Mouse (Mus musculus): ENCODE data around the gene Hist1h4h.

DNA sequence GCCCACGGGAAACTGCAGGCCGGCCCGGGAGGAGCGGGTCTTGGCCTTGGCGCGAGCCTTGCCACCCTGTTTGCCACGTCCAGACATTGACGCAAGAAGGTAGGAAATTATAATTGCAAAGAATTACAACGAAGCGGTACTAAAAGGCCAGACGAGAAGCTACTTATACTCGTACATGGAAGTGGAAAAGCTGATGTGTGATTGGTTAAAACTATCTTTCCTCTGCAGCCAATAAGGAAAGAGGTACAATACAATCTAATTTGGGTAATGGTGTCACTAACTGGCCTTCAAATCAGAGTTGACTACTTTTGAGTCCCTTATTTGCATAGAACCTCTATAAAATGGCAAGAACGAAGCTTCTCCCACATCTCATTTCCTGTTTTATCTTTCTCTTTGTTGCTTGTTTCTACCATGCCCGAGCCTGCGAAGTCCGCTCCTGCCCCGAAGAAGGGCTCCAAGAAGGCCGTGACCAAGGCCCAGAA, 40.2 kb downstream of the Hist1h4h start, which contains the start of the genes Hist1h2ae and Hist1h2bg:
- TF ChIP-seq POLR2A (IDR thresholded peaks at IDR 0.05; ENCODE audit: insufficient read length, low read depth) (peak; percentile 64), MAX (IDR thresholded peaks at IDR 0.05; ENCODE audit: low read depth) (no peak)
